Mouse (Mus musculus): ENCODE measurements around the gene Epn2. TPM values are rescaled to one million over a fixed set of nuclear protein-coding genes. Genes with fewer than 3 reads are reported as not detected.

Epn2 gene
- total RNA-seq, 2 experiments from 2014 or later: 19.7 to 24.7 TPM

DNA sequence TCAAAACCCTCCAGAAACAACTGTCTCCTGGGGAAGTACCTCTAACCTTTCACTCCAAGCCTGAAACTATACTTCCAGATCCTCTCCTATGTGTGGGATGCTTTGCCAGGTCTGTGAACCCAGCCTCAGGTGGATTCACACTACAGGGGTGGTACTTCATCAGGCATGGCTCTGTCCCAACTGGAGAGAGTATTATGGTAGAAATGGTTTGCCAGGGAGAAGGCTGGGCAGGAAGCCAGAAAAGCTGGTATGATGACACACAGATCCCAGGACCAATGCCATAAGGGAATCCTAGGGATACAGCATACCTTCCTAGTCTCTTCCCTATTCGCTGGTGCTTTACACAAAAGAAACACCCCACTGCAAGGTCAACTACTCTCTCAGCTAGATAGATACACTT, 52.6 kb downstream of the Epn2 start:
- Histone ChIP-seq H3K27ac (peak overlapping the region; percentile 17; the same call in 1 of the 2 replicates), H3K4me3 (no peak overlapping the region)
- no peak for TF ChIP-seq CTCF (IDR thresholded peaks at IDR 0.05)
- intact Hi-C loops (cut with DNase I): loop anchor here (5.0 kb wide), 1 partner anchor 50 kb away; the partner anchor contains the start of gene Epn2
- DNase-seq: no peak

- intact Hi-C loops (cut with DNase I): no loop called here
These were observed 59.9 kb downstream of the Epn2 start for GRCm38 (mm10) chr11:61519484-61520107.

DNA sequence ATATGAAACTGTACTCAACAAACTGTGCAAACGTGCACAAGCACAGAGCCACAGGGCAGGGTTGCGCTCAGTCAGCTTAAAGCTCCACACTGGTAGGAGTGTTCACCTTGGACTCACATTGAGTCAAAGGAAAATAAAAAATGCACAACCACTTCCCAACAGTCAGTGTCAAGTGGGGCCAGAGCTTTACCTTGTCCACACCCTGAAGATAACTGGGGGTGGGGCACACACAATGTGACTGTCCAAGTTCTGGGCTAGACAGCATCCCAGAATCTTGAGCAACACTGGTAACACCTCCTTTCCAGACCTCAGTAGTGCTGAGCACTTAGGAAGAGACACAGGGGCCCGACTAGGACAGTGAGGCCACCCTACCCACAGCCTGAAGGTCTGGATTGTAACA, 60.6 kb downstream of the Epn2 start:
- TF ChIP-seq CTCF (IDR thresholded peaks at IDR 0.05): no peak
- intact Hi-C loops (cut with DNase I): no loop called here
- Histone ChIP-seq H3K4me3 (no peak overlapping the region), H3K27ac (no peak overlapping the region)
- no peak for DNase-seq

More at GRCm38 (mm10) chr11:61519484-61520107, 59.9 kb downstream of the Epn2 start:
- TF ChIP-seq CTCF (IDR thresholded peaks at IDR 0.05): no peak
- Histone ChIP-seq H3K4me3 (no peak overlapping the region), H3K27ac (no peak overlapping the region)
- DNase-seq: no peak

DNA sequence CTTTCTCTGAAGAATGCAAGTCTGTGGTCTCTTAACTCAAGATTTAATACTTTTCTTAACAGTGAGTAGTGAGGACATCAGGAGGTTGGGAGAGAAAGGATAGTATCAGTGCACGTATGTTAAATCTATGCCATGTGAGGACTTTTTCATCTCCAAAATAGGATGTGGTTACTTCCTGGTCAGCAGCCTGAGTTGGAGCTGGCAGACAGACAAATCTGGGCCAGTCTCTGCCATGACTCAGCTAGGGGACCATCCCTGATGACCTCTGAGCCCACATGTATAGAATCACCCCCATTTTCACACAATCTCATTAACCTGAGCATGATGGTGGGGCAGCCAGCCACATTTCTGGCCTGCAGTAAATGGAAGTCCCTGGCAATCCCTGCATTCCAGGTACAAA, 61.5 kb downstream of the Epn2 start:
- intact Hi-C loops (cut with DNase I): no loop called here
- Histone ChIP-seq H3K27ac (no peak overlapping the region), H3K4me3 (no peak overlapping the region)
- DNase-seq: no peak
- no peak for TF ChIP-seq CTCF (IDR thresholded peaks at IDR 0.05)

GRCm38 (mm10) chr11:61514953-61515352, 64.5 kb downstream of the Epn2 start:
- no peak overlapping the region for H3K27ac ChIP-seq
- intact Hi-C loops (cut with DNase I): loop anchor here (5.0 kb wide), 2 partner anchors 107 to 197 kb away; no protein-coding TSS in a partner anchor
- TF ChIP-seq CTCF (IDR thresholded peaks at IDR 0.05): peak; percentile 62
- DNase-seq: no peak
- H3K4me3 ChIP-seq: no peak overlapping the region

- peak; percentile 94 for DNase-seq
- Histone ChIP-seq H3K27ac (peak within 1 kb of the TSS; percentile 98), H3K4me3 (peak within 1 kb of the TSS; percentile 73)
- intact Hi-C loops (cut with DNase I): loop anchor here (5.0 kb wide), 1 partner anchor 87 kb away; no protein-coding TSS in a partner anchor
- TF ChIP-seq CTCF (IDR thresholded peaks at IDR 0.05): peak; percentile 92
These were observed 74.7 kb downstream of the Epn2 start, which contains the start of gene B9d1 for GRCm38 (mm10) chr11:61504713-61505257. TSS of gene B9d1 (plus strand) at chr11:61505144.

GRCm38 (mm10) chr11:61503933-61504332, 75.6 kb downstream of the Epn2 start:
- intact Hi-C loops (cut with DNase I): loop anchor here (5.0 kb wide), 1 partner anchor 87 kb away; no protein-coding TSS in a partner anchor
- no peak for DNase-seq
- TF ChIP-seq CTCF (IDR thresholded peaks at IDR 0.05): no peak
- no peak overlapping the region for H3K27ac ChIP-seq
- no peak overlapping the region for H3K4me3 ChIP-seq

DNA sequence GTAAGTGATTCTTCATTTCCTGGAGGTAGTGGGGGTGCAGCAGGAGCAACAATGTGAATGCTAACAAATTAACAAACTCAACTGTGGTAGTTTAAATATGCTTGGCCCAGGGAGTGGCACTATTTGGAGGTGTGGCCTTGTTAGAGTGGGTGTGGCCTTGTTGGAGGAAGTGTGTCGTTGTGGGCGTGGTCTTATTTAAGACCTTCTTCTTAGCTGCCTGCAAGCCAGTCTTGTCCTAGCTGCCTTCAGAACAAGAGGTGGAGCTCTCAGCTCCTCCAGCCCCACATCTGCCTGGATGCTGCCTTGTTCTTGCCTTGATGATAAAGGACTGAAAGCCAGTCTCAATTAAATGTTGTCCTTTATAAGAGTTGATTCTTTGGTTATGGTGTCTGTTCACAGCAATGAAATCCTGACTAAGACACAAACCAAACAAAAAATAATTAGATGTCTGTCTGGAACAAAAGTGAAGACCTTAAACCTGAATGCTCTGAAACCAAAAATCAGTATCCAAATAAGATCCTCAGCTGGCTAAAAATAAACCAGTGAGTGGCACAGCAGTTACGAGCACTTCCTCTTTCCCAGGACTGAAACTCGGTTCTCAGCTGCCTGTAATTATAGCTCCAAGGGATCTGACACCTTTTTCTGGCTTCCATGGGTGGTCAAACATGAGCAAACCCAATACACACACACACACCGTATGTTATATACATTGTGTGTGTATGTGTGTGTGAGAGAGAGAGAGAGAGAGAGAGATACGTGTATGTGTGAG, 80.6 kb downstream of the Epn2 start:
- intact Hi-C loops (cut with DNase I): no loop called here
- H3K27ac ChIP-seq: peak overlapping the region; percentile 20; the same call in 1 of the 2 replicates
- DNase-seq: no peak
- H3K4me3 ChIP-seq: no peak overlapping the region
- no peak for TF ChIP-seq CTCF (IDR thresholded peaks at IDR 0.05)

DNA sequence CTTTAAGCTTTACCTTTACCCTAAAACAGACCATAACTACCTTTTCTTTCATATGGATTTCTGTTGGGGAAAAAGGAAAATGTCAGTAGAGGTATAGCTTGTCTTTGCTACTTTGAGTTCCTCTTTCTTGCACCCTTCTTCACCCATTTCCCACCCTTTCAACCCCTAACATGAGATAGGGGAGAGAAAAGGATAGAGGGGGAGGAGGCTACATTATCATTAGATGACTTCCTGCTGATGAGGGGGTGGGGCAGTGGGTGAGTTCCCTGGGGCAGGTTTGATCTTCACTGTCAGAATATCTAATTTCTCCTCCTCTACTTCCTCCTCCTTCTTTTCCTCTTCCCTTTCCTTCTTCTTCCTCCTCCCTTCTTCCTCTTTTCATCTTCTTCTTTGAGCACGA, 82.0 kb downstream of the Epn2 start:
- intact Hi-C loops (cut with DNase I): no loop called here
- TF ChIP-seq CTCF (IDR thresholded peaks at IDR 0.05): no peak

DNA sequence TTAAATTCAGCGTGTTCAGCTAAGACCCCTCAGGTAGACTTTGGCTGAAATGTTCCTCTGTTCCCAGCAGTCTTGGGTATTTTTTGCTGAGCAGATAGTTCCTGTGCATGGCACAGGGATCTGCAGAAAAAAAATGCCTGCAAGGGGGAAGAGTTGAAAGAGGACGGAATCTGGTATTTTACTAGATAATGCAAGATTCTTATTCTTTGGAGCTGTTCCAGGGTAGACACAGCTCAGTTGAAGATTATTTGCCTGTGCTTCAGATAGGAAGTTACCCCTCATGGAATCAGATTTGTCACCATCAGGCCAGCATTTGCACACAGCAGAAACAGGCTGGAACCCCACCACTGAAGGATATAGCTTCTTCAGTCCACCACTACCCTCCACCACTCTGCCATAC, 84.0 kb downstream of the Epn2 start:
- intact Hi-C loops (cut with DNase I): no loop called here
- TF ChIP-seq CTCF (IDR thresholded peaks at IDR 0.05): no peak
- H3K4me3 ChIP-seq: no peak overlapping the region
- peak overlapping the region; percentile 90; the same call in 1 of the 2 replicates for H3K27ac ChIP-seq
- DNase-seq: no peak

More for the DNA sequence above, 82.0 kb downstream of the Epn2 start:
- Histone ChIP-seq H3K4me3 (no peak overlapping the region), H3K27ac (no peak overlapping the region)
- no peak for DNase-seq

- DNase-seq: peak; percentile 98
- intact Hi-C loops (cut with DNase I): no loop called here
- no peak for TF ChIP-seq CTCF (IDR thresholded peaks at IDR 0.05)
- peak within 1 kb of the TSS; percentile 83 for H3K4me3 ChIP-seq
- peak within 1 kb of the TSS; percentile 90 for H3K27ac ChIP-seq
These were observed 85.1 kb downstream of the Epn2 start, which contains the start of gene Mapk7 for GRCm38 (mm10) chr11:61494129-61494997. TSS of gene Mapk7 (minus strand) at chr11:61494406.
